Mouse (Mus musculus): ENCODE data around the gene Pik3r5.

Gene Pik3r5

GRCm38 (mm10) chr11:68447242-68447641 lies 15.3 kb downstream of the Pik3r5 start:
- no peak for DNase-seq (ENCODE audit: low read depth, low spot score)

DNA sequence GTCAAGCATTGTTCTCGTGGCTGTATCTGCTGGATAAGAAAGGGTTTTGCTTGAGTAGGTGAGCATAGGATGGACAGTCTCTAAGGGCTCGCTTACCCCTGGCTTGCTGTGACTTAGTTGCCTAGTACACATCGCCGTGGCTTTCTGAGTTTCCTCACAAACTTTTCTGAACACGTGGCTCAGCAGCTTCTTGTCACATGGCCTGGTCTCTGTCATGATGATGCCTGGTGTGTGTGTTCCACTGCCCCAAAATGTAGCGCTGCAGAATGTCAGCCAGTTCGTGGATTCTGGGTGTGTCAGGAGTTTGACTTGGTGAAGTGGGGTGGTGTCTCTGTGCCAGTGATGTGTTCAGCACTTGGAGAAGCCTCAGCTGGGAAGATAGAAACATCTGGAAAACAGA lies 16.4 kb downstream of the Pik3r5 start:
- no peak for DNase-seq (ENCODE audit: low read depth, low spot score)

DNA sequence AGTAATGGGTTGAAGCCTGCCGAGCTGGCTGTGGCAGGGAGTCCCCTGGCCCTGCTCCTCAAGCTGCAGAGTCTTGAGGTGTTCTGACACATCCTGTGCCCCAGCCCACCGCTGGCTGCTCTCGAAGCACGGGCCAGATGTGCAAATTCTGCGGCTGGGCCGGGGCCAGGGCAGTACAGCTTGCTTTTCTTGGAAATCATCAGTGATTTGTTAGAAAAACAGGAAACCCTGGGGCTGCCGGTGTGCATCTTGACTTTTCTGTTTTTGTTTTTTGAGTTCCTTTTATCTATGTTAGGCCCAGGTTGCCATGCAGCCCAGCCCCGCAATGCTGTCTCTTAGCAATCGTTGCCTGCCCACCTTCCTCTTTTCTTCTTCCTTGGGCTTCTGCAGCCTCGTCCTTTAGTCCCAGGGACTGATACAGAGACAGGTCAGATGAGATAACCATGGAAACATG lies 19.4 kb downstream of the Pik3r5 start:
- no peak for DNase-seq (ENCODE audit: low read depth, low spot score)

DNA sequence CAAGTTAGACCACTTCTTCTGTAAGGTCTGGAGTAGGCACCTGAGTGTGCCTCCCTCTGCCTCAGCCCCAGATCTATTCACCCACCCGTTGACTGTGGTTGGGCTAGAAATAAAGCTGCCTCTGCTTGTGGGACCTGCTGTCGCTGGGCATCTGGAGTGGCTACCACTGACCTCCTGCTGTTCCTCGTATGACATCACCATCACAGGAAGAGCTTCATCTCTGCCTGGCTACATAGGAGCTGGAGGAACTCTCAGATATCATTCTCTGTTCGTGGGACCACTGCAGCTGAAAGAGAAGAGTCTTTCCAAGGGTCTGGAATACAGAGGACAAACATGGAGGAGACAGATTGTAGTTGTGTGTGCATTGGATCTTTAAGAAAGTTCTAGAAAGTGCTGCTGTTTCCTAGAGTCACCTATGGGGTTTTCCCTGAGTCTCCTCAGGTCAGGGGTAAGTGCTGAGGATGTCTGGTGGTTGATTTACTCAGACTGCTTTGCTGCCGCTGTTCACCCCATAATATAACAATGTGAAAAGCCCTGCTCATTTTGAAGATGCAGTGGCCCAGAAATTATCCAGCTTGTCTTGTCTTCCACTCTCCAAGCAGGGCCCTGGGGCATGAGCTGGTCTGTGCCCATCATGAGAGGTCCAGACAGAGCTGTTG lies 20.0 kb downstream of the Pik3r5 start:
- no peak for DNase-seq (ENCODE audit: low read depth, low spot score)

- no peak for DNase-seq (ENCODE audit: low read depth, low spot score)
Observed at GRCm38 (mm10) chr11:68452740-68453139, 20.8 kb downstream of the Pik3r5 start.

DNA sequence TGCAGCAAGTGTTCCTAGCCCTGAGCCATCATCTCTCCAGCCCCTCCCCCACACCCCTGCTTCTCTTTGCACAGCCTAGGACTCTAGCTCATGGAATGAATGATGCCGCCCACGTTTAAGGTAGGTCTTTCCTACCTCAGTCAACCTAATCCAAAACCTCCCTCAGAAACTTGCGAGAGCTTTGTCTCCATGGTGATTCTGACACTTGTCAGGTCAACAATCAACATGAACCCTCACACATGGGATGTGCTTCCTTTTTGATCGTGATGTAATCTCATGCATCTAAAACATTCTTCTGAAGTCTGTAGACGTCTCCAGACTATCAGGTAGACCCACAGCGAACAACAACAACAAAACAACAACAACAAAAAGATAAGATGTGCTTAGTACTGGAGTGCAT lies 21.4 kb downstream of the Pik3r5 start:
- no peak for DNase-seq (ENCODE audit: low read depth, low spot score)

GRCm38 (mm10) chr11:68458086-68458485 lies 26.2 kb downstream of the Pik3r5 start:
- DNase-seq (ENCODE audit: low read depth, low spot score), result peak; percentile 98

DNA sequence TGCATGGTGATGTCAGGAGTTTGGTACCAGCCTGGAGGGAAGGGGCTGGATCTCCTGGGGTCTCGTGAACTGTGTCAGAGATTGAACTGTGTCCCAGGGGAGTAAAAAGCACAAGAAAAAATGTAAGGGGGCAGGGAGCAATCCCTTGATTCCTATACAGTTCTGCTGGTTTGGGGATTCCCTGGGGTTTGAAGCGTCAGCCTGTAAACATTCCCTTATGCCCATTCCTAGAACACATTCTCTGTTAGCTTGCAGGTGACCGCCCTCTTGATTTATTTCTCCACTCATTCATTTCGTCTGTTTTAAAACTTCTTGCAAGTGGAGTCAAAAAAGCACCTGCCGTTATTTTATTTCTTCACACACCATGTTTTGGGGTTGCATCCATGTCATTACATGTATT lies 27.1 kb downstream of the Pik3r5 start:
- peak; percentile 60 for DNase-seq (ENCODE audit: low read depth, low spot score)

DNA sequence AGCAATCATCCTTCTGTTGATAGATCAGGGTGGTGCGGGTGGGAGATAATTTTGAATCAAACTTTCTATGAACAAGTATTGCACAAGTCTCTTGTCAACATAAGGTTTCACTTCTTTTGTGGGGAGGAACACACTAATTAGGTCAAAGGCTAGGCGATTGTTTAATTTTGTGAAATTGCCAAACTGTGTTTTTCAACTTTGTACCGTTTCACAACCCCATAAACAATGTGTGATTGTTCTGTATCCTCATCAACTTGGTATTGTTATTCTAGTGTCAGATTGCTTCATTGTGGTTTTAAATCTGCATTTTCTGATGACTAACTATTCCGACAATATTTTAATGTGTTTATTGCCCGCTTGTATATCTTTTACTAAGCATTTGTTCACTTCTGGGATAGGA lies 27.6 kb downstream of the Pik3r5 start:
- DNase-seq (ENCODE audit: low read depth, low spot score), result peak; percentile 69

DNA sequence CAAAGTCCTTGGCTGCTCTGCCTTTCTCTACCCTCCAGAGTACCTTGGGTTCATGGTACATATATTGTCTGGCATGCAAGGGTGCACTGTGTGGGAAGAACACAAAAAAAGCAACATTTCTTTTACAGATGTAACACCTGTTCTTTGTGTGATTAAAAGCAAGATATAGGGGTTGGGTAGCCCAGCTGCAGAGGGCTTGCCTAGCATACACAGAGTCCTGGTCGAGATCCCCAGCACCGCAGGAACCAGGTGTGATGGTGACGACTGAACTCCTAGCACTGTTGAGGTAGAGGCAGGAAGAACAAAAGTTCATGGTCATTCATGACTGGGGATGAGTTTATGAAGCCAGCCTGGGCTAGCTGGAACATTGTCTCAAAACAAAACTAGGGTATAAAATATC lies 30.8 kb downstream of the Pik3r5 start:
- DNase-seq (ENCODE audit: low read depth, low spot score), result no peak

GRCm38 (mm10) chr11:68464260-68464659 lies 32.3 kb downstream of the Pik3r5 start:
- DNase-seq (ENCODE audit: low read depth, low spot score), result no peak

GRCm38 (mm10) chr11:68465090-68465489 lies 33.2 kb downstream of the Pik3r5 start:
- no peak for DNase-seq (ENCODE audit: low read depth, low spot score)

DNA sequence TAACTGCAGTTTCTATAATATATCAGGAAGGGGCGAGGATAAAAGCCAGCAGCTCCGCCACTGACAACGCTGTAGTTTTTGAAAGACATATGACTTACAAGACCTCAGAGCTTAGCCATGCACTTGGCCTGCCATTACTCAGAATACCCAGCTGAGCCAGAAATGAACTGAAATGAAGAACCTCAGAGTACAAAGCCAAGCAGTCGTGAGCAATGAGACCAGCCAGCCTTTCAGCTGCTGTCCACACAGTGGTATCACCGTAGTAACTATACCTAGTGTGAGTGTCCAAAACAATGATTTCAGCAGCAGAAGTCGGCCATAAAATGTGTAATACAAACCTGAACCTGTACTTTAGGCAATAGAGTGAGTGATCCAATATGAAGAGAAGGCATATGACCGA lies 35.5 kb downstream of the Pik3r5 start:
- DNase-seq (ENCODE audit: low read depth, low spot score), result peak; percentile 64

DNA sequence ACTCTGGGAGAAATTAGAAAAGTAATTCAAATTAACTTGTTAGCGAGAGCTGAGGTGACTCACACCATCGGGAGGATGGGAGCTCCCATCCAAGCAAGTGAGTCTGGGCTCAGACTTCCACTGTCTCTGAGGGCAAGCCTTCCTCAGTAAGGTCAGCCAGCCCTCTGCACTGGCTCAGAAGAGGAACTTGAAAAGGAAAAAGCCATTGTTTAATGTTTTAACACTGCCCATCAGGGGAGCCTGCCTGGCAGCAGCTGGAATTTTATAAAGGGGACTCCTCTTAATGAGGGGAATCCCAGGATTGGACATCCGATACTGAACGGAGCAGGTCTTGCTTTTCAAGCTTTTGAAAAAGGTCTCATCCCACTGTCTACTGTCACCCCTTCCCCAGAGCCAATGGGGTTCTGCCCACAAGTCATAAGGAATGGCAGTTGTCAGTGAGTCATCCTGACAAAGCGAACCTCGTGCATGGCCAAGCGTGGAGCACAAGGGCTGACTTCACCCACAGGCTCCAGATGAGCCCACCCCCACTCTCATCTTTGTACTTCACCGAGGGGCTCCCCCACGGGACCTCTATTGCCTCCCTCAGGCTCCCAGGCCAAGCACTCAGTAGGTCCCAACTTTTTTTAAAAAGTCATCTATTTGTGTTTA lies 36.2 kb downstream of the Pik3r5 start:
- DNase-seq (ENCODE audit: low read depth, low spot score), result peak; percentile 79

DNA sequence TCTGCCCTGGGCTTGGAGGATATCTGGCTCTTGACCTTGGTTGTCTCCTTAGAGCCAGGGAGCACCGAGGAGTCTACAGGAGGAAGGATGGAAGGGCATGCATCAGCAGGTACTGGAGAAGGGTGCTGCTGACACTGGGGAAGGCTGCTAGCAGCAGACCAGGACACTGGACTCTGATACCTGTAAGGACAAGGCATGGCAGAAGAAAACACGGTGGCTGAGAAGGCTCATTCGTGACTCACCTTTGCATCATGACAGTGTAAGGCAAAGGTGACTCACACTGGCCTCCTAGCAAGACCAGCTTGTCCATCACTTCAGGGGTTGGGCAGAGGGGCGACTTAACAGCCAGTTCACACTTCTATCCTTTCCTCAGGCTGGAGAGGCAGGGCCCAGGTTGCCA lies 37.0 kb downstream of the Pik3r5 start:
- peak; percentile 77 for DNase-seq (ENCODE audit: low read depth, low spot score)

DNA sequence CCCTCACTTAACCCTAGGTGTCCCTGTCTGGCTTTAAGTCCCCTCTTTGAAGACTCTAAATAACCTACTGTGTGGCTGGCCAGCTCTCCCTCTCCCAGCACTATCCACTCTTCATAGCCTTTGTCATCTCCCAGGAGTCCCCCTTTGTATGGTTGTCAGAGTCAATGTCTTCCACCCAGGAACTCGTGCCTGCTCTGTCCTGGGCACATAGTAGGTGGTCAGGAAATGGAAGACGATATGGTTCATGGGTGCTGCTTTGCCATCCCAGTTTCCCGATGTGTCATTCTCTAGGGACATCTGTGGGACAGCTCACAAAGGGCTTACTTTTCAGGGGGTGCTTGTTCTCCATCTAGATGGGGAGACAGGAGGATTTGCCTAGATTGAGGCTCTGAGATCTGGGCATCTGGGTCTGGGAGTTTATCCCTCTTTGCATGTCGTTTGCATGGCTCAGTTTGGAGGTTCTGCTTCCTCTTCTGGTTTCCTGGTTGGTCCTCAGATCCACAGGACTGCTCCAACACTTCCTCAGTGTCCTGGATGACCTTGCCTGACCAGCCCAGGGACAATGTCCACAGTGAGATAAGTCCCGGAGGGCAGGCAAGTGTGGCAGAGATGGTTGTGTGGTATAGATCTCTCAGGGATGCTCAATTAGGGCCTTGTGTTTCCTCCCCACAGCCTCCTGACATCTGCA lies 40.4 kb downstream of the Pik3r5 start:
- DNase-seq (ENCODE audit: low read depth, low spot score), result no peak

DNA sequence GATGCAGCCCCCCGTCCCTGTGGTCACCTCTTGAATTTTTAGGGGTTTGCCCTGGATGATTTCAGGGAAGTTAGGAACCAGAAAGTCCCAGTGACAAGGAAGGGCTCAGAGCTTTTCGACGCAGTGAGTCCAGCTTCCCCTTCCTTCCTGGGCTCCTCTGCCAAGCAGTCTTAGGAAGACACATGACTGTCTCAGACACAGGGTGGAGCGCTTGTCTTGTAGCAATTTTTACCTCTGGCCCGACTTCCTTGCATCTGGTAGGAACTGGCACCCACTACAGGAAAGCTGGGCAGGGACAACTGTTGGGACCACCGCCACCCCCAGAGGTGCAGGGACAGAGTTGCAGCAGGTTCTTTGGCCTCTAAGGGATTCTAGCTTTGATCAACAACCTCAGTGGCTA lies 42.7 kb downstream of the Pik3r5 start:
- no peak for DNase-seq (ENCODE audit: low read depth, low spot score)

DNA sequence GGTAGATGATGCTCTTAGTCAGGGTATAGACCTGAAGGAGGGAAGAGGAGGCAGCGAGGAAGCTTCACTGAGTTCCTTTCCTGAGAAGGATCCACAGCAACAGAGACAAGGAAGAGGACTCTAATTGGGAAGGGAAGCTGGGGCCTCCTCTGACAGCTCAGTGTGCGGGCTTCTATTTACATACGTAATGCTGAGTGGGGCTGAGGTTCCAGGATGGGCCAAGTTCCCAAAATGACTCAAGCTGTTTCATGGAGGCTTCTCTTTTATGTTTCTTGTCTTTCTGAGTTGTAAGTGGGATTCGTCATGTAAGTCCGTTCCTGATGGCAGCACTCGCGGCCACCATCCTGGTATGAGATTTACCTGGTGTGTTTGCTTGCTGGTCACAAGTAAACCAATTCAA lies 43.8 kb downstream of the Pik3r5 start:
- no peak for DNase-seq (ENCODE audit: low read depth, low spot score)

GRCm38 (mm10) chr11:68477661-68478060 lies 45.7 kb downstream of the Pik3r5 start:
- peak; percentile 52 for DNase-seq (ENCODE audit: low read depth, low spot score)

- DNase-seq (ENCODE audit: low read depth, low spot score), result no peak
Observed at GRCm38 (mm10) chr11:68478574-68478981, 46.7 kb downstream of the Pik3r5 start.

DNA sequence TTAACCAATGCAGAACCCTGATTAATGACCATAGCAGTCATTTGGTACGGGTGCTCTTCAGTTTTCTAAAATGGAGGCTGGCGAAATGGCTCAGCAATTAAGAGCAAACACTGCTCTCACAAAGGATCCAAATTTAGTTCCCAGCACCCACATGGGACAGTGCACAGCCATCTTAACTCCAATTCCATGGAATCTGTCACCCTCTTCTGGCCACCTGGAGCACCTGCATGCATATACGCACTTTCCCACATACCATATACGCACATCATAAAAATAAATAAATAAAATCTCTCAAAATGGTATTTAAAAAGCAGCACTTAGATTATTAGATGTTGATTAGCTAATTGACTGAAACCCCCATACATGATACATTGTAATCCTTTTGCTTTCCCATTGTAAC lies 48.7 kb downstream of the Pik3r5 start:
- DNase-seq (ENCODE audit: low read depth, low spot score), result no peak

DNA sequence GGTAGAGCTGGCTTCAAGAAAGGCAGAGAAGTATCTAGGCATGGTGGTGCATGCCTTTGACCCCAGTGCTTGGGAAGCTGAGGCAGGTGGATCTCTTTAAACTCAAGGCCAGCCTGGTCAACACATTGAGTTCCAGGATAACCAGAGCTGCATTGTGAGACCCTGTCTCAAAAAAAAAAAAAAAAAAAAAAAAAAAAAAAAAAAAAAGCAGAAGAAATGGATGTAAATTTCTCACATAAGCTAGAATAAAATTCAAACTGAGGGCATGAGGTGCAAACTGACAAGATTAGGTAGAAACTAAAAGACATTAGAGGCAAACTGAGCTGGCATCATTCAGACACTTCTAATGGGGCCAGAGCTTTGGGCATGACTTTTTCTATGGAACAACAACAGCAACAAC lies 50.1 kb downstream of the Pik3r5 start:
- no peak for DNase-seq (ENCODE audit: low read depth, low spot score)

- DNase-seq (ENCODE audit: low read depth, low spot score), result no peak
Observed at GRCm38 (mm10) chr11:68483213-68483612, 51.3 kb downstream of the Pik3r5 start.

Data from 3T3-L1 (cell line).